Mouse (Mus musculus) lung, postnatal 36 days (tissue): Measurements from ENCODE around the gene Adamtsl1.

Source experiments
- DNase-seq: peaks from one replicate; pipeline ENCODE4 v3.0.0; 2022; ENCODE audit warnings: mixed read lengths

Adamtsl1 gene

GRCm38 (mm10) chr4:86326003-86326402 is 812.0 kb downstream of the Adamtsl1 start:
- DNase-seq = no peak

- DNase-seq = no peak
Measured at GRCm38 (mm10) chr4:86326638-86327037, 812.7 kb downstream of the Adamtsl1 start.

- no peak for DNase-seq
Measured at GRCm38 (mm10) chr4:86329481-86329880, 815.5 kb downstream of the Adamtsl1 start.

GRCm38 (mm10) chr4:86335861-86336415 is 822.0 kb downstream of the Adamtsl1 start:
- no peak for DNase-seq

DNA sequence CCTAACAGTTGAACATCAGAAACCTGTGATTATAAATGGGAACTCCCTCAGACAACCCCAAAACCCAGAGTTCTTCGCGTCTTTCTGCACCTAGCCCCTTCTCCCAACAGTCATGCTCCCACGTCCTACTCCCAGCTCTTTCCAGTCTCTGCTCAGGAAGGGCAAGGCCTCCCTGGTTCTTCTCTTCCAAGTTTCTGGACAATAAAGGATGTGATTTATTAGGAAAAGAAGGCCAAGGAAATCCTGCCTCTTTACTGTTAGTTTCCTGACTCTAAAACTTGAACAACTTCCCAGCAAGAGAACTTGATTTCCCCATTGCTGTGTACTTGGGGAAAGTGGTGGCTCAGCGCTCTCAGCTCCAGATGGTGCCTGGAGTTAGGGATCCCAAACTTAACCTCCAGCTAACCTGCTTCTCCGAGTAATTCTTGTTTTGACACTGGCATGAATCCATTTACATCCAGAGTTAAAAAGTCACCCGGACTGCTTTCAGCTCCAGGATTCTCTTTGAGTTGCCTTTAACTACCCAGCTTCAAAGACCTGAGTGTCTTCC is 823.3 kb downstream of the Adamtsl1 start:
- no peak for DNase-seq

DNA sequence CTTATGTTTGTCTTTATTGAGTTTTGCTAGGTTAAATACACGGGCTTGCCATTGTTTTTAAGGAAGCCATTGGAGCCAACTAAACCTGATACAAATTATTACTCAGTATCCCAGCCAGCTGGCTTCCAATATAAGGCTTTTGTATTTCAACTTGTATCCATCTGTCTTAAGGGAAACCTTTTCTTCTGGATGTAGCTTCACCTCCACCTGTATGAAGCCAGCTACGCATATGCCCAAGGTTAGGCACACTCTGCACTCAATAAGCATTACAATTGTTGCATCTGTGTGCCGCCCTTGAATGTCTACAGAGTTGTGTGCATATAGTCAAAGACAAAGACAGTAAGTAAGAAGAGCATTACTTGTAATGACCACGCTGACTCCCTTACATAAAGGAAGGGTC is 835.4 kb downstream of the Adamtsl1 start:
- no peak for DNase-seq

DNA sequence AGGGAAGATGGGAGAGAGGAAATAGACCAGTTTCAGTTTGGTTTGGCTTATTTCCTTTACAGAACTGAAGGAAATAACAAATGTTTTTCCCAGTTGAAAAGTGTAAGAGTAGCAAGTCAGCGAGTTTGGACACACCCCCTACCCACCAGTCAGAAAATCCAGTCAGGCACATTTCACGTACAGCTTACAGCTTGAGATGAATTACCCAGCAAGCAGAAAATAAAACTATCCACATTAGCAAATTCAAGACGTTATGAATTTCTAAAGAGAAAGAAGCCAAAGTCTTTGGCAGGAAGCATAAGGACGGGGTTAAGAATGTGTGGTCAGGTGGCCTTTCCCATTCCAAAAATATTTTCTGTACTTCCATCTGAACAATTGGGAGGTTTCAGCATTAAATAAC is 838.1 kb downstream of the Adamtsl1 start:
- DNase-seq = no peak

DNA sequence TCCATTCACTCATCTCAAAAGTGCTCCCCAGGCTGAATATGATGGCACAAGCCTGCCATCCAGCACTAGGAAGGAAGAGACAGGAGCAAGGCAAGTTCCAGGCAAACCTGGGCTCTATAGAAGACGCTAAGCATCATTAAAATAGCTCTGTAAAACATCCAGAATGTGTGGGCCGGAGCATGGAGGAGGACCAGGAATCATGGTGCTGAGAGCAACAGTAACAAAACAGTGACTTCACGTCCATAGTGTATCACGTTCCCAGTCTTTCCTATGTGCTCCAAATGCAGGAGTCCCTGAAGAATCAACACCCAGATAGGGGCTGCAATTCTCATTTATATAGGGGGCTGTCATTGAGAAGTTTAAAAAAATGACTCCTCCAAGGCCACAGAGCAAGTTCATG is 839.6 kb downstream of the Adamtsl1 start:
- no peak for DNase-seq

DNA sequence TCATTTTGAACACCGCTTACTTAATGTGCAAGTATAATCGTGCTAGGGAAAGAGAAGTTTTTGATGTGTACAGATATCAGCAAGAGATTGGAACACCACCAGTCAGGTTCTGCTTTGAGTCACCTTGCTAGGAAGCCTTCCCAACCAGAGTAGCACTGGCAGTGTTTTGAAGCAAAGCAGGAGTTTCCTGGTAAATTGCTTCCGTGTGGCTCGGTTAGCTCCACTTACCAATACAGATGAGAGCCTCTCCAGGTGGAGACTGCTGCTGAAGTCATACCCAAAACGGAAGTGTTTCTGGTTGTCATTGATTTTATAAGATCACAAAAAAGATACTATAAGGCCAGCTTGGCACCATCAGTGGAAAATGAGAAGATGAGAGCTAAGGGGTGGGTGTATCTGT is 845.4 kb downstream of the Adamtsl1 start:
- no peak for DNase-seq

GRCm38 (mm10) chr4:86369055-86369454 is 855.1 kb downstream of the Adamtsl1 start:
- no peak for DNase-seq

- no peak for DNase-seq
Measured at GRCm38 (mm10) chr4:86373166-86373565, 859.2 kb downstream of the Adamtsl1 start.

DNA sequence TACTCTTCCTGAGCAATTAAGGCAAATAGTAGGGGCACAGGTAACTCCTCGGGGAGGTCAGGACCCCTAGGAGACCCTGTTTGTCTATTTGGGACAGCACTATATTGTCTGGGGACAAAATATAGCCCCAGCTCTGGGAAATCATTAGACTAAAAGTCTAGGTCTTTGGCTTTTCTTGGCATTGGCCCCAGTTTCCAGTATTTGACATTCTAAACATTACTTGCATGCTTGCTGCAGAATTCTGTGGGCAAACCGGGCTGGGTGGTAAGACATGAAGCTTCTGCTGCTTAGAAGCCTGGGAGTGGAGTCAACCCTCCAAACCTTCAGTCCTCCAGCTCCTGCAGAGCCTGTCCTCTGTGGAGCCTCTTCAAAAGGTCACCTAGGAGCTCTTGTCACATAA is 869.2 kb downstream of the Adamtsl1 start:
- peak; percentile 54 for DNase-seq

DNA sequence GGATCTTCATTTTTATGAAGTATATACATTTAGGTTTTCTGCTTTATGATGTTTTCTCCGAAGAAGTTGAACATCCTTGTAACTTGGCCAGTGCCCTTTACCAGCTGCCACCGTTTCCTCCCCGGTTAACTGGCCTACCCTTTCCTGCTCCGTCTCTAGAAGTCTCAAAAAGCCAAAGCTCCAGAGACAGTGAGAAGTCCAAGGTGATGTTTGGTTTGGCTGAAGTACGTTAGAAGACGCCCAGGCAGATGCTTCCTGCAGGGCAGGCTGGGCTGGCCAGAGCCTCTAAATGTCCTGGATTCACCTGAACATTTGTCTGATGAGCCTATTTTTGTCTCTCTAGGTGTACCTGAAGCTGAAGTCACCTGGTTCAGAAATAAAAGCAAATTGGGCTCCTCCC is 871.1 kb downstream of the Adamtsl1 start:
- DNase-seq = no peak

DNA sequence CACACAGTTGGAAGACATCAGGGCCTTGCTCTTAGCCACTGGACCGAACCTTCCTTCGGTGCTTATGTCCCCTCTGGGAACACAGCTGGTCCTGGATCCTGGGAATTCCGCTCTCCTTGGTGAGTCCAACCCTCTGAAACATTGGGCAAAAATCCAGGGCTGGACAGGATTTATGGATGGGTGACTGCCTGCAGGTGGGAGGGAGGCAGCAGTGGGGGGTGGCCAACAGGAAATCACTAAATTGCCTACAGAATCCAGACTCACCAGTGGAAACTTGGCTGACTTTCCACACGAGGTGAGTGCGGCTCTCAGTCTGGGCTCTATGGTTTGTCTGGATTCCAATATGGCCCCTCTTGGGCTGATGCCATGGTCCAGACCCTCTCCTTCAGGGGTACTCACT is 874.5 kb downstream of the Adamtsl1 start:
- DNase-seq = no peak

GRCm38 (mm10) chr4:86391176-86391575 is 877.2 kb downstream of the Adamtsl1 start:
- no peak for DNase-seq

DNA sequence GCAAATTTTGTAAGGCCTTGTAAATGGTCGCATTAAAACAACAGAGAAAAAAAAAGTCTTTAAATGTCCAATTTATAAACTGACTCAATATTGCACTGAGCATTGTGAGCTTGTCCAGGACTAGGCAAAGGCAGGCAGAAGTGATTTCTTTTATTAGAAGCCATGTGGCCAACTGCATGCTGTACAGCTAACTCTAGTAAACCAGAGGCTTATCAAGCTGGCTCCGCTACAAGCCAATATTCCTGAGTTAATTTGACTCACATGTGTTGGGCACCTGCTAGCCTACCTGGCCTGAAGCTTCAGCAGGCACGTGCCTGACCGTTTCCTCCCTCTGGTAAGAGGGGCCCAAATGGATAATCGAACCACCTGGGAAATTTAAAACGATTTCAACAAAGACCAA is 881.7 kb downstream of the Adamtsl1 start:
- DNase-seq = no peak

DNA sequence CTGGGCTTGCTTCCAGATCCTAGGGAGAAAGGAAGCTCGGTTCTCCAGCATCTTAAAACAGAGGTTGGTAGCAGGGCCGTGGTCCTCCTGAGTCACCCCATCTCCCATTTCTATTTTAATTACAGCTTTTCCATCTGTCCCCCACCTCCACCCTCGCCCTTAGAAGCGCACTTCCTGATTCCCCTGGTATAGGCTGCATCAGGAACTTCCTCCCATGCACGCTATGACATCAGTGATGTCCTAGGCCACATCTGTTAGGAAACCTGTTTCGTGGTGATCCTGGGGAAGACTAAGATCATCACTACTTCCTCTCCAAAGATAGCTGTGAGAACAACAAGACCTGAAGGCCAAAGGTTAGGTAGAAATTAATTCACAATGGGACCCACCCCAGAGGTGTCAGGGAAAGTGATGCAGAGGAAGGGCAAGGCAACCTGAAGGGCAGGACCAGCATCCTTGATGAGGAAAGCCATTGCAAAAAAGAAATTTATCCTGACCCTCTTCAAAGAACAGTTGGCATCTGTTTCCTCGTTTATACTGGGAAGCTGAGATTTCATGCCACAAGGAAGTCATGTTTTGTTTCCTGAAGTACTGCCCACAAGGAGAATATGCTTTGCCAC is 882.8 kb downstream of the Adamtsl1 start:
- DNase-seq = no peak

GRCm38 (mm10) chr4:86397470-86397869 is 883.5 kb downstream of the Adamtsl1 start:
- DNase-seq = no peak

DNA sequence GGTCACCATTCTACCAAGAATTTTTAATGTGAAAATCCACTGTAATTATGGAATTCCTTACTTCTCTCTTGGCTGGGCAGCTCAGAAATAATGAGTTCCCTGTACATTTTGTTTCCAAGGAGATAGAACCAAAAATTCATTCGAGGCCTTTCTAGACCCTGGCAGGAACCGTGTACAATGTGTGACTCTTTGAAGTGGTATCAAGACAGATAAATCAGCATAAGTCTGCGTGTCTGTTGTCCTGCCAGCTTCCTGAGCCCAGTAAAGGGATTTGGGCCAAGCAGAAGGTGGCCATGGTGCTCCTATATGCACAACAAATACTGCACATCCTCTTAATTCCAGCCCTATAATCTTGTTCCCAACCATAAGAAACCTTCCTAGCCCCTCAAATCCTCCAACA is 887.1 kb downstream of the Adamtsl1 start:
- DNase-seq = no peak

GRCm38 (mm10) chr4:86406501-86407199 is 892.7 kb downstream of the Adamtsl1 start:
- DNase-seq = no peak

- no peak for DNase-seq
Measured at GRCm38 (mm10) chr4:86407200-86407527, 893.2 kb downstream of the Adamtsl1 start.

- no peak for DNase-seq
Measured at GRCm38 (mm10) chr4:86408421-86408820, 894.4 kb downstream of the Adamtsl1 start.

DNA sequence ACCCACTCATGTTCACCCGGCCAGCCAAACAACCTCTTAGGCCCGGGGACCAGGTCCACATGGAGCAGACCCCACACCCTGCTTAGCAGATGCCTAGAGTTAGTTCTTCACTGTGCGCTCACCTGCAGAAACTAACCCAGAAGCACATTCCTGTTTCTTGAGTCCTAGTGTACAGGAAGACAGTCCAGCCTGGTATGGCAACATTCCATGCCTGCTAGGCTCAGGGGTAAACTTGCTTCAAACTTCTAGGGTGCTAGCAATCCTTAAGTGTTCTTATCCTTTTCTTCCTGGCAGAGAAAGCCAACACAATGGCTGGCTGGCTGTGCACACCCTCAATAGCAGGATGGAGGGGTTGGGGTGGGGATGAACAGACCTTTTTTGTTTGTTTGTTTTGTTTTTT is 897.0 kb downstream of the Adamtsl1 start:
- DNase-seq = peak; percentile 15

DNA sequence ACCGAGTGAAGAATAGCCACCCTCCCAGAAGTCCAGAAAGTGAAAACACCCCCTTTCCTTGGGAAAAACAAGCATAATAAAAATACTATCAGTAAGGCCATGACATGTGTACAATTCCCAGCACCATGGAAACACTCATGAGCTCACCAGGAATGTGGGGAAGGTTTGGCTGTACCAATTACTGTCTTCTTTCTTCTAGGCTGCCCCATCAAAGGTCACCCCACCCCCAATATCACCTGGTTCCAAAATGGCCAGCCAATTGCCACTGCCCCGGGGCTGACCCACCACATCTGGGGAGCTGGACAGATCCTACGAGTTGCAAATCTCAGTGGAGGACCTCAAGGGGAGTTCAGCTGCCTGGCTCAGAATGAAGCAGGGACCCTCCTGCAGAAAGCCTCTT is 899.4 kb downstream of the Adamtsl1 start:
- DNase-seq = no peak
